Mouse (Mus musculus) spleen, adult 2 months (tissue): Measurements from ENCODE around the gene B4galt3.

ENCODE experiments used
- CTCF ChIP-seq: fragments of 200-500 bp; IDR thresholded peaks from 2 replicates; pipeline ENCODE4 v1.5.1; 2011; ENCODE audit warnings: mild to moderate bottlenecking, inconsistent platforms; ENCODE audit not compliant: insufficient read depth, insufficient read length, insufficient replicate concordance; ENCODE audit errors: extremely low read depth
- POLR2A ChIP-seq: fragments of 200-500 bp; IDR thresholded peaks from 2 replicates; pipeline ENCODE4 v1.6.1; 2011; ENCODE audit warnings: low read depth, low read length, inconsistent platforms

DNA sequence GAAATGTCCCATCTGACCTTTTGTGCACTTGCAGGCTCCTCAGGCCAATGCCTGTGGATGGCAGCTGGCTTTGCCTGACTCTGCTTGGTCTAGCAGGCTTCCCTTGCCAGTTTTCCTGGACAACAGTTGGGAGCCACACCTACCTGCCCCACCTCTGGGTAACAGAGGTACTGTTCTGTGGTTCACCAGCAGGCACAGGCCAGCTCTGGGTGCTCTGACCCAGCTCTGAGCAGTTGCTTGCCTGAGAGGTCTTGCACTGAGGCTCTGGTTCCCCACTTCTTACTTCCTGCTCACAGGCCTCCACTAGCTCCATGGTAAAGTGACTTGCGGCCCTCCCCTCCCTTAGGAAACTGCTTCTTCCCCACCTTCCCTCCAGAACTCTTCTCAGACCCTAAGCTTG lies 51.9 kb downstream of the B4galt3 start:
- TF ChIP-seq CTCF (no peak), POLR2A (no peak)
